Mouse (Mus musculus): Measurements from ENCODE around the gene Nucb1. TPM values are rescaled to one million over a fixed set of nuclear protein-coding genes. Genes with fewer than 3 reads are reported as not detected.
"Not testable (repeated sequence)": the region's sequence is repeated elsewhere in the genome, so short reads cannot be mapped to it uniquely, and the experiment has no call there.

The Nucb1 gene
- polyA plus RNA-seq, 1 experiment from 2014 or later = 149 TPM

DNA sequence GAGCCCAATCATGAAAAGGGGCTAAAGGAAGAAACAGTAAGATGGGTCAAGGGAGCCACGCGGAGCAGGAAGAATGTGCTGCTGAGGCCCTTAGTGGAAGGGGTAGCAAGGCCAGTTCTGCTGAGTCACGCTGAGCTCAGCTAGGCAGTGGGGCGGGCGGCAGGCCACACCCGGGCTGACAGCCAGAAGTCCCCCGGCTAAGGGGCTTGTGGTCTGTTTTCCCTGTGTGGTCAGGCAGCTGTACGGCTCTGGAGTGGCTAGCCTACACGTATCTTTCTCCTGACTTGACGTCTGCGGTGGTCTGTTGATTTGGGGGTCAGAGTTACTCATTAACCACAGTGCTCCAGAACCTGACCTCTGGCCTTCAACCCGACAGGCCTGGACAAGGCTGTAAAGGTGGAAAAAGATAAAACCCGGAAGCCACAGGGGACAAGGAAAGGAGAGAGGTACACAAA, 49.3 kb downstream of the Nucb1 start:
- H3K4me2 ChIP-seq = peak overlapping the region; percentile 67
- H3K9ac ChIP-seq (replicated peaks) = peak overlapping the region; percentile 27; the same call in 1 of the 2 replicates
- 23% methylated on average over 13 of the region's 13 CpGs for WGBS

DNA sequence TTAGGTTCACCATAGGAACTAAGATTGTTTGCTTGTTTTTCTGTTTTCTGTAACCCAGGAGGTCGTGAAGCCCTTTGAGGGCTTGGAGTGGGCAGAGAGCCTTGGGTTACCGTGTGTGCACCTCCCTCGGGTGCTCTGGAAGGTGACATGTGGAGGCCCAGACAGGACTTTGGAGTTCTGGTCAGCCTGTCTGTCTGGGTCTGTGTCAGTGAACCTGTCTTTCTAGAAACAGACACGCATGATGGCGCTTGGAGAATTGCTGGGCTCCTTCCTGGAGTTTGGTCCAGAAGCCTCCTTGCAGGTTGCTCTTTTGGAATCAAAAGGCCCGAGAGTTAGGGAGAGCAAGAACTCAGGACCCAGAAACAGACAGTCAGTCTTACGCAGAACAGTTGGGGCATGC, 49.8 kb downstream of the Nucb1 start:
- peaks cover 76% of the 10 kb centered on the region for H3K36me3 ChIP-seq
- peaks cover 38% of the 10 kb centered on the region for H3K4me1 ChIP-seq (replicated peaks)
- H3K27me3 ChIP-seq = no peaks in the 10 kb centered on the region
- H3K4me2 ChIP-seq = peak overlapping the region; percentile 67
- 74% methylated on average over 7 of the region's 7 CpGs for WGBS
- H3K9me3 ChIP-seq = no peaks in the 10 kb centered on the region
- peak overlapping the region; percentile 44; the same call in 1 of the 2 replicates for H3K9ac ChIP-seq (replicated peaks)
- H3K27ac ChIP-seq = peak overlapping the region; percentile 82
- ATAC-seq (ENCODE audit: insufficient number of reproducible peaks, insufficient read depth, low FRiP score, low TSS enrichment, low read depth) = no peak
- peak overlapping the region; percentile 78 for H3K4me3 ChIP-seq (replicated peaks)

More for the DNA sequence above, 49.3 kb downstream of the Nucb1 start:
- no peak for ATAC-seq (ENCODE audit: insufficient number of reproducible peaks, insufficient read depth, low FRiP score, low TSS enrichment, low read depth)
- H3K4me1 ChIP-seq (replicated peaks) = peaks cover 43% of the 10 kb centered on the region
- H3K27me3 ChIP-seq = no peaks in the 10 kb centered on the region
- H3K27ac ChIP-seq = peak overlapping the region; percentile 82
- H3K36me3 ChIP-seq = peaks cover 73% of the 10 kb centered on the region
- 0 out of 2 replicates have a peak overlapping the region, but pooled peaks have one; percentile 78 for H3K4me3 ChIP-seq (replicated peaks)
- H3K9me3 ChIP-seq = no peaks in the 10 kb centered on the region

GRCm38 (mm10) chr7:45459564-45460140, 50.6 kb downstream of the Nucb1 start, which contains the start of gene Ftl1:
Gene Ftl1 (minus strand): TSS chr7:45459884.
- H3K4me1 ChIP-seq (replicated peaks) = peaks cover 37% of the 10 kb centered on the region
- peak within 1 kb of the TSS; percentile 97 for H3K27ac ChIP-seq
- H3K4me3 ChIP-seq (replicated peaks) = peak within 1 kb of the TSS; percentile 78
- WGBS = 2% methylated on average over 32 of the region's 37 CpGs
- ATAC-seq (ENCODE audit: insufficient number of reproducible peaks, insufficient read depth, low FRiP score, low TSS enrichment, low read depth) = peak; percentile 96
- not testable (repeated sequence) for H3K9me3 ChIP-seq, H3K27me3 ChIP-seq
- H3K9ac ChIP-seq (replicated peaks) = peak within 1 kb of the TSS; percentile 87
- peak within 1 kb of the TSS; percentile 67 for H3K4me2 ChIP-seq
- H3K36me3 ChIP-seq = peaks cover 76% of the 10 kb centered on the region

DNA sequence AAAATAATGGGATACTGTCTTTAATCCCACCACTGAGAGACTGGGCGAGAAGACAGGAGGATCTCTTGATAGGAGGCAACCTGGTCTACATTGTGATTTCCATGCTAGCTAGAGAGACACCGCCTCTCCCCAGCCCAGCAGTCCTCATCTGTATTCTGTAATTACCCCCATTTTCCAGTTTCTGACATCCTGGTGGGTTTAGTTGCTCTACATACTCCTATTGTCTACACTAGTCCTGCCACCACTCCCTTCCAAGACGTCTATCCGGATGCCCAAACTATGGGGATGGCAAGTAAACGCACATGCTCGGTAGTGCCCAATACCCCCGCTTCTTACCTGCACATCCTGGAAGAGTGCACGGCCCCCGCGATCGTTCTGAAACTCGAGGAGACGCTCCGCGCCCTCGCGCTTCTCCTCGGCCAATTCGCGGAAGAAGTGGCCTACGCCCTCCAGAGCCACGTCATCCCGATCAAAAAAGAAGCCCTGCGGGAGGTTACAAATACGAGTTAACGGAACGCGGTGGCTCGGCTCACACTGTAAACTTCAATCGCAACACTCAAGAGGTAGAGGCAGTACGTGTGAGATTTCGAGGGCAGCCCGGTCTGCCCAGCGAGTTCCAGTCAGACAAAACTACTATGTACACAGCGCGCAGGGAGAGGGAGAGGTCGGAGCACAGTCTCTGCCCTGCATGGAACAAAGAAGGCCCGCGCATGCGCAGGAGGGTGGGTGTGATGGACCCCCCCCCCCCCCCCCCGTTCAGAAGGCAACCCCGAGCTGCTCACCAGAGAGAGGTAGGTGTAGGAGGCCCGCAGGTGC, 51.2 kb downstream of the Nucb1 start:
- no peaks in the 10 kb centered on the region for H3K27me3 ChIP-seq
- peak overlapping the region; percentile 67 for H3K4me2 ChIP-seq
- ATAC-seq (ENCODE audit: insufficient number of reproducible peaks, insufficient read depth, low FRiP score, low TSS enrichment, low read depth) = peak; percentile 49
- peaks cover 76% of the 10 kb centered on the region for H3K36me3 ChIP-seq
- WGBS = 1% methylated on average over 41 of the region's 43 CpGs
- no peaks in the 10 kb centered on the region for H3K9me3 ChIP-seq
- H3K4me1 ChIP-seq (replicated peaks) = peaks cover 37% of the 10 kb centered on the region
- peak overlapping the region; percentile 87 for H3K9ac ChIP-seq (replicated peaks)
- H3K4me3 ChIP-seq (replicated peaks) = peak overlapping the region; percentile 78
- peak overlapping the region; percentile 97 for H3K27ac ChIP-seq

DNA sequence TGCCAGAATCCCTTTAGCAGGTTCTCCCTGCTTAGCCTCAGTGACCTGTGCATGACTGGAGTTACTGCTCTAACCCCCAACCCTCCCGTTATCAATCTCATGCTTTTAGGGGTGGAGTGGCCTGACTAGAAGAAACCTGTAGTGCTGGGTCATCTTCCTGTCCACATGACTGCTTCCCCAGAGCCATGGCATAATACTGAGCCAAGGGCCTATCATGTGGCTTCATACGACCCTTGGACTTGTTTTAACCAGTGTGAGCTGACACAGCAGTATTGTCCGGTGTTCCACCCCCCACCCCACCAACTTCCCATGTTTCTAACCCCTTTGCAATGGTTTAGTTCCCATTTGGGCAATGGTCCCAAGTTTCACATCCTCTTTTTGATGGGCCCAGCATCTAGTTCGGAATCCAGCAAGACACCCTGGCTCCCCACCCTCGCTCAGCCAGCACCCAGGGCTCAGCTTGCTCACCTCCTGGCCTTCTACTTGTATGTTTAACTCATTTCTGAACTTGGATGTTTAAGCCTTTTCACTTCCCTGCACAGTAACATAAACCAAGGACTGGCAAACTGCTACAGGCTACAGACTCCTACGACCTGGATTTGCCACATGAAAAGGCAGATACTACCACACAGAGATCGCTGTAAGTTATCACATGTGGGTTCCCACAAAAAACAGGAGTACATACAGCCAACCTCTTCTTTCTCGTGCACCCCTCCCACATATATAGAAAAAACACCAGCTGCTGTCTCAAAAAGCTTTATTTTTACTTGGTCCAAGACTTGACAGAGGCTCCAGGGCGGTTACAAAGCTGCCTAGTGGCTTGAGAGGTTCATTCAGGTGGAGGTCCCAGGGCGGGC, 52.8 kb downstream of the Nucb1 start:
- Histone ChIP-seq H3K27me3 (no peaks in the 10 kb centered on the region), H3K4me1 (replicated peaks) (peaks cover 37% of the 10 kb centered on the region), H3K4me2 (peak overlapping the region; percentile 67), H3K9ac (replicated peaks) (peak overlapping the region; percentile 87; the same call in 1 of the 2 replicates), H3K4me3 (replicated peaks) (peak overlapping the region; percentile 78), H3K36me3 (peaks cover 76% of the 10 kb centered on the region), H3K9me3 (no peaks in the 10 kb centered on the region), H3K27ac (peak overlapping the region; percentile 97; the same call in 1 of the 2 replicates)
- 66% methylated on average over 10 of the region's 10 CpGs for WGBS
- ATAC-seq (ENCODE audit: insufficient number of reproducible peaks, insufficient read depth, low FRiP score, low TSS enrichment, low read depth) = no peak

DNA sequence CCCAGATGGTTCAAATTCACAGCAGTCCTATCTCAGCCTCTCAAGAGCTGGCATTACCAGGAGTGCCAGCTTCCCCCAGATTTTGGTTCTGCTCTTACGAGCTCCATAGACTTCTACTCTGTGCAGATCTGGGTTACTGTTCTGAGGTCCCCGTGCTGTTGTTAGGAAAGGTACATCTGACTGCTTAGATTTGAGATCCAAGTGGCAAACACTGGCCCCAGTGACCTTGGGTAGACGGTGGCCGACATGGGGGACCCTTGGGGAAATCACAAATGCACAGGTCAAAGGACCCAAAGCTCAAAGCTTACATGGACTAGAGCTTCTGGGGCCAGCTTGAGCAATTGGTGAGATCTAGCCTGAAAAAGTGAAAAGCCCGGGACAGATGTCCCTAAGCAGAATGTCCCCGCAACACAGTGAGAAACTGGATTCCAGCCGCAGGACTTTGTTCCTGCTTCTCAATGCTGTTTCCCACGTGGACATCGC, 53.4 kb downstream of the Nucb1 start:
- Histone ChIP-seq H3K9ac (replicated peaks) (no peak overlapping the region), H3K9me3 (no peaks in the 10 kb centered on the region), H3K4me3 (replicated peaks) (no peak overlapping the region), H3K27me3 (no peaks in the 10 kb centered on the region), H3K4me1 (replicated peaks) (peaks cover 37% of the 10 kb centered on the region), H3K36me3 (peaks cover 77% of the 10 kb centered on the region), H3K4me2 (peak overlapping the region; percentile 67), H3K27ac (peak overlapping the region; percentile 97; the same call in 1 of the 2 replicates)
- 54% methylated on average over 9 of the region's 9 CpGs for WGBS
- no peak for ATAC-seq (ENCODE audit: insufficient number of reproducible peaks, insufficient read depth, low FRiP score, low TSS enrichment, low read depth)

DNA sequence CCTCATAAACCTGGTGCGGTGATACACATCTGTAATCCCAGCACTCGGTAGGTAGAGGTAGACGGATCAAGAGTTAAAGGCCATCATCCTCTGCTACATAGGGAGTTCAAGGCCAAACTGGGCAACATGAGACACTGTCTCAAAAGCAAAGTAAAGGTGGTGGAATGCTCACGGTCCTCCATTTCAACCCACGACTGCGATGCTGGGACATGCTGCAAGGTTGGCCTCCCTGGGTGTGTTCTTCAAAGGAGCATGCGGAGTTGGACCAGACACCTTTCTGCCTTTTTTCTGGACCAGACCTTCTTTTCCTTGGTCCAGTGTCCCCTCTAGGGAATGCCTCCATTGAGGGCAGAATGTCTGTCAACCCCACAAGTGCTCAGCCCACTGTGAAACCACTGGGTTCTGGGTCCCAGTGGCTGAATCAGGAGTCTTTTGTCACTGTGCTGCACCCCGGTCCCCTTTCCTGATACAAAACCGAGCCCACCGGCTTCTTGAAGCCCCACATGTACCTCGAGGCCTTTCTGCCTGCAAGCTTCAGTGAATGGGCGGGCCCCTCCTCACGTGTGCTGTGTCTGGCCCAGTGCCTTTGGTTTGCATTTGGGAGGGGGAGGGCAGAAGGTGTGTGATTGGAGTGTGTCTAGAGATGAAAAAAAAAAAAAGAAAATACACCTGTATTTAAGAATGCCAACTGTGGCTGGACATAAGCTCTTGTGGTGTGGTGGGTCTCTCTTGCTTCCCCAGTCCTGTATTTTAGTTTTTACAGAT, 54.1 kb downstream of the Nucb1 start:
- H3K36me3 ChIP-seq = peaks cover 74% of the 10 kb centered on the region

DNA sequence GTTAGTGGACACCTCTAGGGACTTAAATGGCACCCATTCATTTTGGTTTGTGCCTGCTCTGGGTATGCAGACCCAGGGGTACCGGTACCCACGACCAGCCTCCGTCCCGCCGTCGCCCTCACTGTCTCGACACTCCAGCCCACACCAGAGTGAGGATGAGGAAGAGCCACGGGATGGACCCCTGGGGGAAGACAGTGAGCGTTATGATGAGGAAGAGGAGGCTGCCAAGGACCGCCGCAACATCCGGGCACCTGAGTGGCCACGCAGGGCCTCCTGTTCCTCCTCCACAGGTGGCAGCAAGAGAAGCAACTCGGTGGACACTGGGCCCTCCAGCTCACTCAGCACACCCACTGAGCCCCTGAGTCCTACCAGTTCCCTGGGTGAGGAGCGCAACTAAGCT, 55.2 kb downstream of the Nucb1 start:
- ATAC-seq (ENCODE audit: insufficient number of reproducible peaks, insufficient read depth, low FRiP score, low TSS enrichment, low read depth) = no peak
- Histone ChIP-seq H3K4me3 (replicated peaks) (no peak overlapping the region), H3K4me2 (no peak overlapping the region), H3K27ac (no peak overlapping the region), H3K36me3 (peaks cover 75% of the 10 kb centered on the region), H3K4me1 (replicated peaks) (peaks cover 22% of the 10 kb centered on the region), H3K27me3 (no peaks in the 10 kb centered on the region), H3K9me3 (no peaks in the 10 kb centered on the region), H3K9ac (replicated peaks) (no peak overlapping the region)
- WGBS = 86% methylated on average over 15 of the region's 15 CpGs

More for the DNA sequence above, 54.1 kb downstream of the Nucb1 start:
- Histone ChIP-seq H3K9me3 (no peaks in the 10 kb centered on the region), H3K4me3 (replicated peaks) (no peak overlapping the region), H3K4me2 (no peak overlapping the region), H3K9ac (replicated peaks) (no peak overlapping the region), H3K27me3 (no peaks in the 10 kb centered on the region), H3K27ac (no peak overlapping the region), H3K4me1 (replicated peaks) (peaks cover 33% of the 10 kb centered on the region)
- WGBS = 74% methylated on average over 13 of the region's 13 CpGs
- ATAC-seq (ENCODE audit: insufficient number of reproducible peaks, insufficient read depth, low FRiP score, low TSS enrichment, low read depth) = no peak

DNA sequence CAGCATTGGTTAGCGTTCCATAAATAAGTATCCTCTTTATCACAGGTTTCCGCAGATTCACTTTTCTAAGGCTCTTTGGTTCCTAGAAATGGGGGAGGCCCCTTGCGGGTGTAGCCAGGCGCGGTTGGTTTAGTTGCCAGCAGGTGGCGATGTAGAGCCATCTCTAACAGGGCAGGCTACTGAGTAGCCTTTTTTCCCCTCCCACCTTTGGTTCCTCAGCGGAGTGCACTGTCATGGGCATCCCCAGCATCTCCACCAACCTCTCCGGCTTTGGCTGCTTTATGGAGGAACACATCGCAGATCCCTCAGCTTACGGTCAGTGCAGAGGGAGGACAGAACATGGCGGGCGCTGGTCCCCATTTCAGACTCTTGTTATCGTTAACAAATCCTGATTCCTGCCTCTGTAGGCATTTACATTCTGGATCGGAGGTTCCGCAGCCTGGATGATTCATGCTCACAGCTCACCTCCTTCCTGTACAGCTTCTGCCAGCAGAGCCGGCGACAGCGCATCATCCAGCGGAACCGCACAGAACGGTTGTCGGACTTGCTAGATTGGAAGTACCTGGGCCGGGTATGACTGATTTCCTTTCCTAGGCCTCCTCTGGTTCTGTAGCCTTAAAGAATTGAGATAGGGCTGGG, 58.7 kb downstream of the Nucb1 start:
- Histone ChIP-seq H3K27me3 (no peaks in the 10 kb centered on the region), H3K4me2 (no peak overlapping the region), H3K4me3 (replicated peaks) (no peak overlapping the region), H3K9ac (replicated peaks) (no peak overlapping the region), H3K36me3 (peaks cover 74% of the 10 kb centered on the region), H3K9me3 (no peaks in the 10 kb centered on the region), H3K27ac (no peak overlapping the region), H3K4me1 (replicated peaks) (peaks cover 3% of the 10 kb centered on the region; the same call in 1 of the 2 replicates)
- WGBS = 57% methylated on average over 23 of the region's 23 CpGs
- peak; percentile 54 for ATAC-seq (ENCODE audit: insufficient number of reproducible peaks, insufficient read depth, low FRiP score, low TSS enrichment, low read depth)

DNA sequence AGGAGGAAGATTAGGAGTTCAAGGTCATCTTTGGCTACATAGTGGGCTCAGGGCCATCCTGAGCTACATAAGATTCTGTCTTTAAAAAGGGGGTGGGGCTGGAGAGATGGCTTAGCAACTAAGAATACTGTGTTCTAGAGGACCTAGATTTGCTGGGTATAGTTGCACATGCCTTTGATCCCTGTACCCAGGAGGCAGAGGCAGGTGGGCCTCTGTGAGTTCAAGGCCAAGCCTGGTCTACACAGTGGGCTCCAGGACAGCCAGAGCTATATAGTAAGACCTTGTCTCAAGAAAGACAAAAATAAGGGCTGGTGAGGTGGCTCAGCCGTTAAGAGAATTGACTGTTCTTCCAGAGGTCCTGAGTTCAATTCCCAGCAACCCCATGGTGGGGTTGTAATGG, 60.2 kb downstream of the Nucb1 start:
- no peak overlapping the region for H3K27ac ChIP-seq
- H3K4me1 ChIP-seq (replicated peaks) = no peaks in the 10 kb centered on the region; the same call in 1 of the 2 replicates
- H3K36me3 ChIP-seq = peaks cover 72% of the 10 kb centered on the region
- no peak overlapping the region for H3K9ac ChIP-seq (replicated peaks)
- ATAC-seq (ENCODE audit: insufficient number of reproducible peaks, insufficient read depth, low FRiP score, low TSS enrichment, low read depth) = no peak
- H3K4me3 ChIP-seq (replicated peaks) = no peak overlapping the region
- no peak overlapping the region for H3K4me2 ChIP-seq
- no peaks in the 10 kb centered on the region for H3K27me3 ChIP-seq
- H3K9me3 ChIP-seq = no peaks in the 10 kb centered on the region
- WGBS = 80% methylated on average over 1 of the region's 1 CpGs
